Mouse (Mus musculus) C2C12 (cell line): Measurements from ENCODE around the gene Nudcd3.

Experiments
- CEBPB ChIP-seq: IDR thresholded peaks from one replicate; pipeline ENCODE4 v1.6.1; 2011; ENCODE audit warnings: low read depth, mild to moderate bottlenecking, control low read depth, moderate library complexity
- CTCF ChIP-seq: IDR thresholded peaks from one replicate; pipeline ENCODE4 v1.5.1; 2011; ENCODE audit not compliant: control insufficient read depth, insufficient read depth, insufficient read length
- FOSL1 ChIP-seq: IDR thresholded peaks from one replicate; pipeline ENCODE4 v1.8.0; 2011; ENCODE audit warnings: mild to moderate bottlenecking, low read length; ENCODE audit not compliant: poor library complexity, insufficient read depth, severe bottlenecking
- MAX ChIP-seq: IDR thresholded peaks from one replicate; pipeline ENCODE4 v1.6.1; 2011; ENCODE audit warnings: mild to moderate bottlenecking, control low read depth
- MYOD1 ChIP-seq: IDR thresholded peaks from one replicate; pipeline ENCODE4 v1.6.1; 2011; ENCODE audit warnings: low read depth; ENCODE audit not compliant: control insufficient read depth, insufficient read length
- MYOG ChIP-seq: IDR thresholded peaks from one replicate; pipeline ENCODE4 v1.6.1; 2011; ENCODE audit not compliant: control insufficient read depth, insufficient read length; ENCODE audit errors: extremely low read depth
- USF1 ChIP-seq: IDR thresholded peaks from one replicate; pipeline ENCODE4 v1.6.1; 2011; ENCODE audit warnings: low read depth, mild to moderate bottlenecking, control low read depth, moderate library complexity

DNA sequence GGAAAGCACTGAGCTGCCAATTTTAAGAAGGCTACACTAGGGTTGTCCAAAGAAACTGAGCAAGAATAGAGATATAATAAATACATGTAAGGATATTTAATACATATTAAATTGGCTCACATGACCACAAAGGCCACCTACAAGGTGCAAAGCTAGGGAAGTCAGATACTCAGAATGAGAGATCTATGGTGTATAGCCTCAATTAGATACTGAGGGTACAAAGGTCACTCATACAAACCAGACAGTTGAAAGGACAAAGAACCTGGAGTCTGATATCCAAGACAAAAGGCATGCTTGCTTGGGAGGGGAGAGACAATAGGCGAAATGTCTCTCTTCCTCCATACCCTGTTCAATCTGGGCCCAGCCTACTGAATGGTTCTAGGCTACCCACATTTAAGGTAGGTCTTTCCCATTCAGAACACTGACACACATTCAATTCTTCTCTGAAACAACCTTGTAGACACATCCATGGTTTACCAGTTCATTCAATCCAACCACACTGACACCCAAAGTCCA lies 76.6 kb downstream of the Nudcd3 start:
- TF ChIP-seq CTCF (no peak), MAX (no peak), USF1 (no peak), MYOD1 (no peak), CEBPB (no peak), FOSL1 (no peak), MYOG (no peak)
